15 mouse cellular contexts compared by ENCODE assay signal in the genomic region with DNA sequence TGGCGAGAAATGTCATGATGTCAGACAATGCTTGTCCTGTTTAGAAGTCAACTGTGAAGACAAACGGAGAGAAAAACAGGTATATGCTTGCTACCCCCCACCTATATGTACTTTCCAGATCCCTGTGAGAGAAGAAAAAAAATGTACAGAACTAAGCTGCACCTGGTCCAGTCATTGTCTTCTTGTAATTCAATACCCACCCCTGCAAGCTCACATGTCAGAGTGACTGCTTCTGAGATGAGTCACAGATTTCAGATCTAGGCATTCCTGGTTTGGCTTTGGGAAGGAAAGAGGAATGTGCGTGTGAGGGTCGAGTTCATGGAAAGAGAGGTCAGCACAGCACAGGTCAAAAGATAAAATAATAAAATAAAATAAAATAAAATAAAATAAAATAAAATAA.
"Had no signal": no experiment of that assay in that cellular context is flagged by ENCODE, and none has a peak within 500 bp of the region (broad histone marks: within the 10 kb centered on the region; RNA-seq: fewer than 3 reads in every experiment).

No protein-coding gene starts in this region.

- H3K4me3 ChIP-seq: limb, embryonic 12.5 days; limb, embryonic 15.5 days; liver, embryonic 12.5 days; liver, embryonic 15.5 days; midbrain, embryonic 10.5 days; neural tube, embryonic 13.5 days had no signal

- H3K4me2 ChIP-seq: limb, embryonic 12.5 days; limb, embryonic 15.5 days; liver, embryonic 12.5 days; liver, embryonic 15.5 days; neural tube, embryonic 13.5 days had no signal

- H3K27me3 ChIP-seq: limb, embryonic 12.5 days; limb, embryonic 15.5 days; liver, embryonic 12.5 days; liver, embryonic 15.5 days; neural tube, embryonic 13.5 days had no signal

- H3K36me3 ChIP-seq: limb, embryonic 12.5 days; limb, embryonic 15.5 days; liver, embryonic 12.5 days; liver, embryonic 15.5 days; midbrain, embryonic 10.5 days; neural tube, embryonic 13.5 days had no signal

- H3K9me3 ChIP-seq: limb, embryonic 12.5 days; limb, embryonic 15.5 days; liver, embryonic 12.5 days; liver, embryonic 15.5 days; midbrain, embryonic 10.5 days; neural tube, embryonic 13.5 days had no signal

- H3K4me1 ChIP-seq: limb, embryonic 12.5 days; limb, embryonic 15.5 days; liver, embryonic 12.5 days; liver, embryonic 15.5 days; midbrain, embryonic 10.5 days; neural tube, embryonic 13.5 days had no signal

- ATAC-seq: liver, embryonic 12.5 days had no signal

- H3K27ac ChIP-seq: kidney, postnatal 0 days; limb, embryonic 12.5 days; limb, embryonic 15.5 days; liver, embryonic 12.5 days; liver, embryonic 15.5 days; macrophage; midbrain, embryonic 10.5 days; neural tube, embryonic 13.5 days had no signal

- DNase-seq: kidney, adult 2 months; kidney, postnatal 25 days; left cerebral cortex, postnatal 4 days; lung, adult 2 months; midbrain, embryonic 14.5 days; thymus, adult 18-20 months; thymus, postnatal 36 days had no signal

- H3K9ac ChIP-seq: limb, embryonic 12.5 days; limb, embryonic 15.5 days; liver, embryonic 12.5 days; liver, embryonic 15.5 days; neural tube, embryonic 13.5 days had no signal
